Mouse (Mus musculus) thymus, postnatal 10 days (tissue): ENCODE data around the gene Bmper.

ENCODE experiments used
- DNase-seq, 2 experiments: peaks; one replicate each; pipeline ENCODE4 v3.0.0; 2021; ENCODE audit warnings: low spot score in 2 of 2

Gene Bmper

GRCm38 (mm10) chr9:23235368-23236002 lies 12.6 kb downstream of the Bmper start:
- DNase-seq: no peak

DNA sequence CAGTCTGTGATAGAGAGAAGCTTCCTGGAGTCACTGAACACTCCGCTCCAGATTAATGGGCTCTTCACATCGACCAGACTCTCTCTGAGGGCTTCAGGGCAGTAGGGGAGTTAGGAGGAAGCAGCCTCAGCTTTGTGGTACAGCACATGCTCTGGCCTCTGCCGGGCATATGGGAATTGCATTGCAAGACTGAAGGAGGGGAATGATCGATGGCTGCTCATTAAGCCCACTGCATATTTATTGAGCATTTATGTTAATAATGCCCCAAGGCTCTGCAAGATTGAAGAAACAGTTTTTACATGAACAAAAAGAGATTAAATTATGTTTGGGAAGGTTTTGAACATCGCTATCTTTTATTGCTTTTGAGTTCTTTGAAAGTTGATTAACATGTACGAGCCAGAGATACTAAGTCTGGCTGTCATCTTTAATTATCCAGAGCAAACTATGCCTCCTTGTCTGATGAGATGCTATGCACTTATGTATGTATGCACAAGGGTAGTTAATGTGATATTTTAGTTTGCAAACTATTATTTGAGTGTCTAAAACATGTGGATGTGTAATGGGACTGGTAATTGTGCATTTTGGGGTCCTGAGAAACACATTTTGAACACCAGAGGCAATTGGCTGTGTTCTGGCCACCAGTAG lies 13.9 kb downstream of the Bmper start:
- DNase-seq: no peak

GRCm38 (mm10) chr9:23239011-23239410 lies 16.1 kb downstream of the Bmper start:
- DNase-seq: no peak

DNA sequence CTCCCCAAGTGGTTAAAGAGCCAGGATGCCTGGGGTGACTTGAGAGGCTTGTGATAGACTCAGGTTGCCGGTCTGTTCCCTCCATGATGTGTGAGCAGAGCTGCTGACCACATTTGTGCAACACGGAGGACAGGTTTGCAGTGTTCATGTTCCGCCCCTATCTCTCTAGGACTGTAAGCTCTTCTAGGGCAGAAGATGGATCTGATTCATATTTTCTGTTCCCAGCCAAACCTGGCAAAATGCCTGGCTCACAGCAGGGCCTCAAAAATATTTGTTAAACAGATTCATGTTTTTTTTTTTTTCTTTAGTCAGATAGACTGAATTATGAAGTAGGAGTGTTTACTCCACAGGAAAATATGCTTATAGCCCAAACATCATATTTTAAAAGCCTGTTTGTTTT lies 20.0 kb downstream of the Bmper start:
- DNase-seq: no peak

DNA sequence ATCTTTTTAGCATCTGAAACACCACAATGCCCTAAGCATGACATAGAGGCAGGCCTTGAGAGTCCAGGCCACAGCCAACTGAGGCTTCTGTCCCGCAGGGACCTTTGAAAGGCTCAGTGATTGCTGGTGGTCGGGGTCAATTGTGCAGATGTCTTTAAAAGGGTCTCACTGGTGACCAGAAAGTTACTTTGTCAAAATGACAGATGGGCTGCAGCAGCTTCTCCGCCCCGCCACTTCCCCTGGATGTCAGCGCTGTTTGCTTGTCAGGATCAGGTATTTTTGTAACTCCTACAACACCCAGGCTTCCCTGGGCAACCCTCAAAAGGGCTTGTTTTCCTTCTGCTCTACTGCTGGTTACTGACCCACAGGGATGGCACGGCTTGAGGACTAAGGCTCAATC lies 21.0 kb downstream of the Bmper start:
- DNase-seq: no peak

DNA sequence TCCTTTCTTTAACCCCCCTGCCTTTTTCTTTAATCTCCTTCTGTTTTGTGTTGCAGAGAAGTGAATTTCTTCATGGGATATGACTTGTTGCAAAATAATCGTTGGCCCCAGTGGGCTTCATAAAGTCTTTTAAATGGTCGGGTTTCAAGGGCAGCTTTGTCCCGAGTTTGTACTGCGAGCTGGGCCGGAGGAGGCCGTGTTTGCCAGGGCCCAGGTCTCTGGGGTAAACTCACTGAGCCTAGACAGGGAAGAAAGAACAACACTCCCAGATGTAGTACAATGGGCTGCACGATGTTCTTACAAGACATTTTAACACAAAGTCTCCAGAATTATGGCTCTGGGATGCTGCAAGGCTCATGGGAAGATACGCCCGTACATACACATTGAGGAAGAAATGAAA lies 23.5 kb downstream of the Bmper start:
- DNase-seq: no peak

- peak; percentile 17 to 60 for DNase-seq
These were observed 27.1 kb downstream of the Bmper start for GRCm38 (mm10) chr9:23250026-23250425.

- no peak for DNase-seq
These were observed 28.1 kb downstream of the Bmper start for GRCm38 (mm10) chr9:23251001-23251400.

DNA sequence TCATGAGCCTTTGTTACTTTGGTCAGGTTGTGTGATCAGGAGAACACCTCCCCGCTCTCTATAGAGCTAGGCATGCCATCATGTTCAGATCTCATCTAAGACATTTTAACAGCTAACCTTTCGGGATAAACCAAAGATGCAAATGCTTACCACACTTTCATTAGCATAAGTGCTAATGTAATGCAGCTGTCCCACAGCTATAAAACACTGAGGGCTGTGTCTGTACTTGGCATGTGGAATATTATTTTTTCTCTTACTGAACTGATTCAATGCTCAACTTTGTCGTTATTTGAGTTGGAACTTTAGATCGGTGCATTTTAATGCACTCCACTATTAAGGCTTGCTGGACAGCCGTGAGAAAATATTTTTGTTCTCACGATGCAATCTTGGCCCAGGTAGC lies 30.7 kb downstream of the Bmper start:
- no peak for DNase-seq

- no peak for DNase-seq
These were observed 31.6 kb downstream of the Bmper start for GRCm38 (mm10) chr9:23254237-23255214.

DNA sequence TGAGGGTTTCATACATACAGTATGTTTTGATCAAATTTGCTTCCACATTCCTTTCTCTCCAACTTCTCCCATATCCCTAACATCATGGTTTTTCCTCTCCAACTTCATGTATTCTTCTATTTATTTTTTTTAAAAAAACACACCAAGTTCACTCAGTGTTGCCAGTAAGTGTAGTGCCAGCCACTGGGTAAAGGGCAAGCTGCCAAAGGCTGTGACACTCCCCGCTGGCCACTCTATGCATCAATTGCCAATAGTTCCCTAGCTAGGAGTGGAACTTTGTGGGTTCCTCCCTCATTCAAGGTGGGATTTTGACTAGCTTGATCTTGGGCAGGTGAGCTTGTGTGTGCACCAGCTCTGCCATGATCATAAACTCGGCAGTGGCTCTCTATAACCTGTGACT lies 33.0 kb downstream of the Bmper start:
- no peak for DNase-seq

DNA sequence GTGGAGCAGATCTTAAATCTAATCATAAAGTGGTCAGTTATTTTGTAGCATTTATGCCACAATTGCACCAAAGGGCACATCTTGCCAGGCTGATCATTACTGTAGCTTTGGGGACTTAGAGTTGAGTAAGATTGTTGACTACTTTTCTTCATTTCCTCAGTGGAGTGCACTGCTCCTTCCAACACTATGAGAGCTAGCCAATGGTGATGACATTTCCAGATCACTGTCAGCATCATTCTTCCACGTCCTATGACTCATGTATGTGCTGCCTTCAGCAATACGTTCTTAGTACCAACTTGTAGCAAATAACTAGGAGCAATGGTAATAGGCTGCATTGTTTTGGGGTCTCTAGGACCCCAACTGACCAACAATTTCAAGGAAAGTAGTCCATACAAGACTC lies 33.7 kb downstream of the Bmper start:
- no peak for DNase-seq

GRCm38 (mm10) chr9:23261834-23262233 lies 39.0 kb downstream of the Bmper start:
- DNase-seq: no peak

DNA sequence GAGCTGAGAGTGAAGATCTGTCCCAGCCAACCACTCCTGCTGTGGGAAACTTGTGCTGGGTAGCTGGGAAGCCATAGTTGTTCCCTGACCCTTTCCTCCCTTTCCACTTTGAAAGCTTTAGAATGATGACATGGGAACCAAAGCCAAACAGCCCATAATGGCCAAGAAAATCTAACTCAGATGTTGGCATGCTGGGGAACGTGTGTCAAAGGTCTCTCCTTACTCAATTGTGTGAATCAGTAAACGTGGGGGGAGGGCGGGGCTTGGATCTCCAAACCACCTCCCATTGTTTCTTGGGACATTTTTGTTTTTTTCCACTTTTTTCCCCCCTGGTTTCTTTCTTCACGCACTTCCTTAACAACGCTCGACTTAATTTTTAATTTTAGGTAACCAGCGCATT lies 40.0 kb downstream of the Bmper start:
- no peak for DNase-seq

DNA sequence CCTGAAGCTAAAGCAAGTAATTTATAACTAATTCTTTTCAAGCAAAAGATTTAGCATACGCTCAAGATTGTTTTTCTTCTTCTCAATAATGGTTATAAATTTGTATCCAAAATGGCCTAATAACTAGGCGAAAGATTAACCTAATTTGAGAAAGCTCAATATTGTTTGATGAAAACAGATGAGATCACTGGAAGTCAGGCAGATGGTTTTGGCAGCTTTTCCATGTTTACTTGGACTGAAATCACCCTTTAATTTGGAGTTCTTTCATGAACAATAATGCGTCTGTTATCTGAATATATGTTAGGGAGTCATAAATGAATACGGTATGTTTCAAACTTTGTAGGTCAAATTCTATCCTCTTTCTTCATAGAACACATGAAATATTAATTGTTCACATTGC lies 41.6 kb downstream of the Bmper start:
- DNase-seq: no peak

- DNase-seq: no peak
These were observed 45.7 kb downstream of the Bmper start for GRCm38 (mm10) chr9:23268609-23269008.

- DNase-seq: no peak
These were observed 46.2 kb downstream of the Bmper start for GRCm38 (mm10) chr9:23269087-23269486.

- no peak for DNase-seq
These were observed 53.4 kb downstream of the Bmper start for GRCm38 (mm10) chr9:23276244-23276643.

DNA sequence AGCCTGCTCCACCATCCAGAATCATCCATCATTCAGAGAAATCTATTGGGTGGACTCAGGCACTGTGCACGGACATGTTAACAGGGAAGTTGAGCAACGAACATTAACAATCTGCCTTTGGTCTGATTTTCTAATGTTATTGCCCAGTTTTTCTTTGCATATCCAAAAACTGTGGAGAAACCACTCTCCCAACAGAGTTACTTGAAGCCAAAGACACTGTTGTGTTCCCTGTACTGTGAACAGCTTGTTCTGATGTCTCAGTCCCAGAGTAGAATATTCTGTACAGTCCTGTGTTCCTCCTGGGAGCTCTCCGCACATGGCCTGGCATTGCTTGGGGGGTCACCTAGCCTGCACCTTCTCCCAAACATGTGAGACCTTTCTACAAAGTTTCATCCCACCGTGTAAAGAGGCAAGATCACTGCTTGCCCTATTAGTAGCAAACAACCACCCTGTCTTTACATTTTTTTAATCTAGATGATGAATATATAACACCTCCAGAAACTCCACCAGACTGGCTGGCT lies 62.1 kb downstream of the Bmper start:
- DNase-seq: no peak

- DNase-seq: no peak
These were observed 70.7 kb downstream of the Bmper start for GRCm38 (mm10) chr9:23293574-23293973.

DNA sequence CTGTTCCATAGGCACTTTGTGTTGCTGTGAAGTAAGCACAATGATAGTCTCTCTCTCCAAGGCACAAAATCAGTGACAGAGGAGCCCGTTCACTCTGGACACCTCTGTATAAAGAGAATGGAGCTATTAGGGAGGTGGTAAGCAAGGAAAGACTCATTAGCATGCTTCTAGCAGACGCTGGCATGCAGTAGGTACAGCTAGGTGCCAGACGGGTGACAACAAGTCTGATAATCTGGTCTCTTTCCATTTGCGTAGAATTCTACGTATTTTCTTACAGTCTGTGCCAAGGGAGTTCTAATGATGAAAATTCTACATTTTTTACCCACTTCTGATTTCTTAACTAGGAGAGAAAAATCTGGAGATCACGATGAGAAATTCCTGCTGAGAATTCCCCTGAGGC lies 72.7 kb downstream of the Bmper start:
- DNase-seq: no peak

DNA sequence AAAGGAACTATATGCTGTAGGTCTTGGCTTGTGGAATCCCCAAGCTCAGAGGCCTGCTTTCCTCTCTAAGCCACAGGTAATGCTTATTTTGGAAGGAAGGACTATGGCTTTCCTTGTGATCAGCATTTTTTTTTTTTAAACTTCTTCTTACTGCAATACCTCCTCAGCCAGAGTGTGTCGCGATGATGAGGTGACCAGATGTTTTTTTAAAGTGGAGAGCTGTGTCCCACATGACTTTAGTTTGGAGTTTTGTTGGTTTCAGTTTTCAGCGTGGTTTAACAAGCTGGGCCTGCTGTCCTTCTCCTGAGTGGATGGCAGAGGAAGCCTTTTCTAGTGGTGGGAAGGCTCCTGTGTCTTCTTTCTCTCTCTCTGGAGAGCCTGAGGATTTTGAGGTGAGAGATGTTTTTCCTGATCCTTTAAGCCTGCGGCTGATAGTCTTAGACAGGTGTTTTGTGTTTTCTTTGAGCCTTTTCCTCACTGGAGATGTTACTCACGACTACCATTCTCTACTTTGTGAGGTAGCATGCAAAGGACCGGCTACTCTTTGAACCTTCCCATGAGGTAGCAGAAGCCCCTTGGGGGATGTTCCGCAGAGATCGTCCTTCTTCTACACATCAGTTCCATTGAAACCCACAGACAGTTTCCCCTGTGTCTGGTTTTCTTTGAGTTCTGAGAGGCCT lies 74.8 kb downstream of the Bmper start:
- no peak for DNase-seq
